Mouse (Mus musculus): ENCODE results near the gene Cphx2. TPM values are rescaled to one million over a fixed set of nuclear protein-coding genes. Genes with fewer than 3 reads are reported as not detected.

The Cphx2 gene
- total RNA-seq, 2 experiments from 2014 or later: not detected

Other genes with a start within 250 kb of the Cphx2 start
- 10 to 100 TPM; 97.4 to 99.1 TPM for gene Anxa11, start 239.4 kb upstream of the Cphx2 start, total RNA-seq (2021)
- 1 to 10 TPM; 2.6 to 3.6 TPM for gene Plac9a, start 178.4 kb upstream of the Cphx2 start, total RNA-seq (2021)
- under 1 TPM; 0.15 to 0.50 TPM for gene Tmem254a, start 153.8 kb upstream of the Cphx2 start, total RNA-seq (2021)
- not detected for gene Cphx1, start 143.2 kb upstream of the Cphx2 start, total RNA-seq (2021)
- gene Duxbl1, start 102.9 kb upstream of the Cphx2 start, total RNA-seq (2021): not detected
- 10 to 100 TPM in 1 of 2 experiments, 1 to 10 TPM in 1; 7.0 to 16.5 TPM for gene Gm9780, start 38.8 kb upstream of the Cphx2 start, total RNA-seq (2021)
- 1 to 10 TPM in 1 of 2 experiments, under 1 TPM in 1; 0.36 to 2.7 TPM for gene Tmem254c, start 14.2 kb upstream of the Cphx2 start, total RNA-seq (2021)
- not detected for gene Cphx3, start 781 bp downstream of the Cphx2 start, total RNA-seq (2021)
- under 1 TPM in 1 of 2 experiments, not detected in 1; 0.14 TPM for gene Duxbl2, start 36.8 kb downstream of the Cphx2 start, total RNA-seq (2021)
- 10 to 100 TPM; 21.8 to 37.4 TPM for gene Plac9b, start 101.0 kb downstream of the Cphx2 start, total RNA-seq (2021)
- gene Tmem254b, start 125.5 kb downstream of the Cphx2 start, total RNA-seq (2021): 1 to 10 TPM in 1 of 2 experiments, under 1 TPM in 1; 0.48 to 2.3 TPM
- gene Duxbl3, start 176.4 kb downstream of the Cphx2 start, total RNA-seq (2021): not detected

Data from gastrocnemius, adult 2 months (tissue).